Mouse (Mus musculus): Measurements from ENCODE around the gene Gmds.

- TF ChIP-seq MAFK (IDR thresholded peaks at IDR 0.05; ENCODE audit: insufficient read depth, low read depth, low read length) = no peak
- TF ChIP-seq ZNF384 (IDR thresholded peaks at IDR 0.05; ENCODE audit: low read depth, low read length) = no peak
Measured at GRCm38 (mm10) chr13:31958346-31959335, 379.9 kb downstream of the Gmds start.

Measured in ES-E14 (cell line).